Mouse (Mus musculus): ENCODE measurements at regions not wholly inside any gene's neighbourhood (a gene's known extent, or its start where the extent isn't known, plus 50 kb on each side); places are given as distances from the start of the nearest gene placed in this dataset.

- no peaks in the 10 kb centered on the region for H3K27me3 ChIP-seq (ENCODE audit: control insufficient read depth, insufficient read depth, low read length)
- H3K36me3 ChIP-seq (ENCODE audit: control insufficient read depth, insufficient read depth, low read length), result no peaks in the 10 kb centered on the region
- no peak for TF ChIP-seq POLR2A (IDR thresholded peaks at IDR 0.05; ENCODE audit: low read depth, low read length)
- no peak for TF ChIP-seq CTCF (IDR thresholded peaks at IDR 0.05; ENCODE audit: extremely low read depth, insufficient read length, insufficient replicate concordance, low read depth, low read length)
- H3K4me3 ChIP-seq (ENCODE audit: low read depth, low read length), result no peak overlapping the region
- no peaks in the 10 kb centered on the region for H3K4me1 ChIP-seq (ENCODE audit: control insufficient read depth, insufficient read depth, insufficient read length, low read length)
- no peak overlapping the region for H3K27ac ChIP-seq (ENCODE audit: insufficient read depth, low read depth, low read length)
- WGBS, result 73% methylated on average over 5 of the region's 5 CpGs
These were observed 126.3 kb upstream of the Ednra start for GRCm38 (mm10) chr8:77850523-77850922.

- Histone ChIP-seq H3K4me3 (ENCODE audit: low read depth, low read length) (no peak overlapping the region), H3K4me1 (ENCODE audit: control insufficient read depth, insufficient read depth, insufficient read length, low read length) (no peaks in the 10 kb centered on the region), H3K27ac (ENCODE audit: insufficient read depth, low read depth, low read length) (no peak overlapping the region), H3K27me3 (ENCODE audit: control insufficient read depth, insufficient read depth, low read length) (no peaks in the 10 kb centered on the region), H3K36me3 (ENCODE audit: control insufficient read depth, insufficient read depth, low read length) (no peaks in the 10 kb centered on the region)
- WGBS, result 17% methylated on average over 6 of the region's 6 CpGs
- TF ChIP-seq POLR2A (IDR thresholded peaks at IDR 0.05; ENCODE audit: low read depth, low read length) (no peak), CTCF (IDR thresholded peaks at IDR 0.05; ENCODE audit: extremely low read depth, insufficient read length, insufficient replicate concordance, low read depth, low read length) (no peak)
These were observed 146.0 kb upstream of the Ednra start for GRCm38 (mm10) chr8:77870264-77870663.

- Histone ChIP-seq H3K36me3 (ENCODE audit: control insufficient read depth, insufficient read depth, low read length) (no peaks in the 10 kb centered on the region), H3K4me3 (ENCODE audit: low read depth, low read length) (no peak overlapping the region), H3K27me3 (ENCODE audit: control insufficient read depth, insufficient read depth, low read length) (no peaks in the 10 kb centered on the region), H3K27ac (ENCODE audit: insufficient read depth, low read depth, low read length) (no peak overlapping the region), H3K4me1 (ENCODE audit: control insufficient read depth, insufficient read depth, insufficient read length, low read length) (no peaks in the 10 kb centered on the region)
- 88% methylated on average over 1 of the region's 1 CpGs for WGBS
- TF ChIP-seq POLR2A (IDR thresholded peaks at IDR 0.05; ENCODE audit: low read depth, low read length) (no peak), CTCF (IDR thresholded peaks at IDR 0.05; ENCODE audit: extremely low read depth, insufficient read length, insufficient replicate concordance, low read depth, low read length) (no peak)
These were observed 148.5 kb upstream of the Ednra start for GRCm38 (mm10) chr8:77872771-77873170.

GRCm38 (mm10) chr8:77919776-77920175 lies 195.5 kb upstream of the Ednra start:
- no peak overlapping the region for H3K27ac ChIP-seq (ENCODE audit: insufficient read depth, low read depth, low read length)
- no peaks in the 10 kb centered on the region for H3K36me3 ChIP-seq (ENCODE audit: control insufficient read depth, insufficient read depth, low read length)
- WGBS, result 85% methylated on average over 3 of the region's 3 CpGs
- H3K27me3 ChIP-seq (ENCODE audit: control insufficient read depth, insufficient read depth, low read length), result no peaks in the 10 kb centered on the region
- H3K4me1 ChIP-seq (ENCODE audit: control insufficient read depth, insufficient read depth, insufficient read length, low read length), result no peaks in the 10 kb centered on the region
- TF ChIP-seq CTCF (IDR thresholded peaks at IDR 0.05; ENCODE audit: extremely low read depth, insufficient read length, insufficient replicate concordance, low read depth, low read length), result no peak
- no peak for TF ChIP-seq POLR2A (IDR thresholded peaks at IDR 0.05; ENCODE audit: low read depth, low read length)
- H3K4me3 ChIP-seq (ENCODE audit: low read depth, low read length), result no peak overlapping the region

GRCm38 (mm10) chr8:77921868-77922267 lies 197.6 kb upstream of the Ednra start:
- Histone ChIP-seq H3K36me3 (ENCODE audit: control insufficient read depth, insufficient read depth, low read length) (no peaks in the 10 kb centered on the region), H3K27ac (ENCODE audit: insufficient read depth, low read depth, low read length) (no peak overlapping the region), H3K4me1 (ENCODE audit: control insufficient read depth, insufficient read depth, insufficient read length, low read length) (no peaks in the 10 kb centered on the region), H3K4me3 (ENCODE audit: low read depth, low read length) (no peak overlapping the region), H3K27me3 (ENCODE audit: control insufficient read depth, insufficient read depth, low read length) (no peaks in the 10 kb centered on the region)
- no peak for TF ChIP-seq CTCF (IDR thresholded peaks at IDR 0.05; ENCODE audit: extremely low read depth, insufficient read length, insufficient replicate concordance, low read depth, low read length)
- no peak for TF ChIP-seq POLR2A (IDR thresholded peaks at IDR 0.05; ENCODE audit: low read depth, low read length)
- WGBS, result 69% methylated on average over 4 of the region's 4 CpGs

GRCm38 (mm10) chr8:77947702-77948101 lies 223.4 kb upstream of the Ednra start:
- Histone ChIP-seq H3K27ac (ENCODE audit: insufficient read depth, low read depth, low read length) (0 out of 2 replicates have a peak overlapping the region, but pooled peaks have one; percentile 45), H3K4me1 (ENCODE audit: control insufficient read depth, insufficient read depth, insufficient read length, low read length) (peaks cover 9% of the 10 kb centered on the region), H3K27me3 (ENCODE audit: control insufficient read depth, insufficient read depth, low read length) (no peaks in the 10 kb centered on the region), H3K36me3 (ENCODE audit: control insufficient read depth, insufficient read depth, low read length) (no peaks in the 10 kb centered on the region), H3K4me3 (ENCODE audit: low read depth, low read length) (no peak overlapping the region)
- TF ChIP-seq POLR2A (IDR thresholded peaks at IDR 0.05; ENCODE audit: low read depth, low read length) (no peak), CTCF (IDR thresholded peaks at IDR 0.05; ENCODE audit: extremely low read depth, insufficient read length, insufficient replicate concordance, low read depth, low read length) (no peak)
- 38% methylated on average over 3 of the region's 3 CpGs for WGBS

GRCm38 (mm10) chr8:77949640-77950039 lies 225.4 kb upstream of the Ednra start:
- H3K4me1 ChIP-seq (ENCODE audit: control insufficient read depth, insufficient read depth, insufficient read length, low read length), result peaks cover 9% of the 10 kb centered on the region
- WGBS, result 41% methylated on average over 5 of the region's 5 CpGs
- H3K27ac ChIP-seq (ENCODE audit: insufficient read depth, low read depth, low read length), result no peak overlapping the region
- no peak for TF ChIP-seq CTCF (IDR thresholded peaks at IDR 0.05; ENCODE audit: extremely low read depth, insufficient read length, insufficient replicate concordance, low read depth, low read length)
- no peak for TF ChIP-seq POLR2A (IDR thresholded peaks at IDR 0.05; ENCODE audit: low read depth, low read length)
- no peaks in the 10 kb centered on the region for H3K36me3 ChIP-seq (ENCODE audit: control insufficient read depth, insufficient read depth, low read length)
- H3K27me3 ChIP-seq (ENCODE audit: control insufficient read depth, insufficient read depth, low read length), result no peaks in the 10 kb centered on the region
- H3K4me3 ChIP-seq (ENCODE audit: low read depth, low read length), result no peak overlapping the region

Measured in small intestine, adult 2 months (tissue).